Mouse (Mus musculus) central nervous system, embryonic 18 days (tissue): ENCODE measurements around the gene Cd300ld5. TPM values are rescaled to one million over a fixed set of nuclear protein-coding genes. Genes with fewer than 3 reads are reported as not detected.

Experiments used
- polyA plus RNA-seq: library from polyadenylated mRNA; depleted of rRNA; stranded (reverse); fragments of >200 nt; gene quantifications from 2 replicates; pipeline ENCODE4 v1.2.3, GENCODE M21; 2012; rRNA removed

Gene Cd300ld5
- polyA plus RNA-seq = 0.33 TPM in 1 of 2 replicates, not detected in the other

GRCm38 (mm10) chr11:115037669-115038068 is at the start of gene Cd300ld5:
Gene Cd300ld5 (minus strand): TSS chr11:115037769.

GRCm38 (mm10) chr11:115062077-115062476 is 24.5 kb upstream of the Cd300ld5 start, which contains the start of gene Cd300e:
Gene Cd300e (minus strand): TSS chr11:115062177.

GRCm38 (mm10) chr11:115048259-115048658 is 10.7 kb upstream of the Cd300ld5 start, which contains the start of gene Cd300ld3:
Gene Cd300ld3 (minus strand): TSS chr11:115048409.

GRCm38 (mm10) chr11:115026912-115027311 is 10.7 kb downstream of the Cd300ld5 start, which contains the start of gene Cd300ld4:
Gene Cd300ld4 (minus strand): TSS chr11:115027012.

GRCm38 (mm10) chr11:115016093-115016492 is 21.5 kb downstream of the Cd300ld5 start, which contains the start of gene Cd300ld2:
Gene Cd300ld2 (minus strand): TSS chr11:115016193.

GRCm38 (mm10) chr11:115001474-115002040 is 36.0 kb downstream of the Cd300ld5 start, which contains the start of gene Cd300c2:
Gene Cd300c2 (minus strand): TSS chr11:115001880.

GRCm38 (mm10) chr11:114989793-114990192 is 47.8 kb downstream of the Cd300ld5 start, which contains the start of gene Cd300ld:
Gene Cd300ld (minus strand): TSS chr11:114989922.

Other genes starting within 250 kb of the Cd300ld5 start
- gene Btbd17, start 241.8 kb downstream of the Cd300ld5 start, polyA plus RNA-seq = 23.1 and 25.3 TPM in 2 replicates
- gene Gpr142, start 238.8 kb downstream of the Cd300ld5 start, polyA plus RNA-seq = not detected in 2 replicates
- gene Gprc5c, start 186.6 kb downstream of the Cd300ld5 start, polyA plus RNA-seq = 3.2 and 5.0 TPM in 2 replicates
- 0.68 and 0.74 TPM in 2 replicates for gene Cd300a, start 147.7 kb downstream of the Cd300ld5 start, polyA plus RNA-seq
- gene Cd300lb, start 103.4 kb downstream of the Cd300ld5 start, polyA plus RNA-seq = 0.13 TPM in 1 of 2 replicates, not detected in the other
- not detected in 2 replicates for gene Cd300c, start 68.6 kb downstream of the Cd300ld5 start, polyA plus RNA-seq
- 0.03 and 0.05 TPM in 2 replicates for gene Cd300ld, start 47.8 kb downstream of the Cd300ld5 start, polyA plus RNA-seq
- gene Cd300c2, start 35.9 kb downstream of the Cd300ld5 start, polyA plus RNA-seq = 0.87 and 0.96 TPM in 2 replicates
- gene Cd300ld2, start 21.6 kb downstream of the Cd300ld5 start, polyA plus RNA-seq = 0.23 TPM in 1 of 2 replicates, not detected in the other
- 0.27 TPM in 1 of 2 replicates, not detected in the other for gene Cd300ld4, start 10.8 kb downstream of the Cd300ld5 start, polyA plus RNA-seq
- gene Cd300ld3, start 10.6 kb upstream of the Cd300ld5 start, polyA plus RNA-seq = 0.58 TPM in 1 of 2 replicates, not detected in the other
- 0.04 TPM in 1 of 2 replicates, not detected in the other for gene Cd300e, start 24.4 kb upstream of the Cd300ld5 start, polyA plus RNA-seq
- gene Rab37, start 53.7 kb upstream of the Cd300ld5 start, polyA plus RNA-seq = 0.79 and 0.87 TPM in 2 replicates
- 0.18 and 0.36 TPM in 2 replicates for gene Cd300lf, start 96.2 kb upstream of the Cd300ld5 start, polyA plus RNA-seq
- 41.7 and 45.8 TPM in 2 replicates for gene Slc9a3r1, start 125.6 kb upstream of the Cd300ld5 start, polyA plus RNA-seq
- gene Tmem104, start 149.7 kb upstream of the Cd300ld5 start, polyA plus RNA-seq = 5.5 and 7.7 TPM in 2 replicates
- gene Nat9, start 150.1 kb upstream of the Cd300ld5 start, polyA plus RNA-seq = 19.2 and 20.9 TPM in 2 replicates
- 2.6 and 3.1 TPM in 2 replicates for gene Grin2c, start 229.5 kb upstream of the Cd300ld5 start, polyA plus RNA-seq
- gene Fdxr, start 239.3 kb upstream of the Cd300ld5 start, polyA plus RNA-seq = 31.3 and 33.1 TPM in 2 replicates